Mouse (Mus musculus) heart, embryonic 16.5 days (tissue): Measurements from ENCODE around the gene Fam76a. TPM values are rescaled to one million over a fixed set of nuclear protein-coding genes. Genes with fewer than 3 reads are reported as not detected.

ENCODE experiments used
- ATAC-seq: fragments of 200-750 bp; cut with Nextera tagmentation; replicated peaks from 2 replicates; pipeline ENCODE4 v1.8.0; 2017; ENCODE audit warnings: moderate number of reproducible peaks; ENCODE audit not compliant: insufficient read depth, low FRiP score; ENCODE audit errors: extremely low read depth
- H3K27ac ChIP-seq: fragments of 300-500 bp; sonication (generic); 2 replicates; pipeline ENCODE4 v1.5.1; 2014; ENCODE audit warnings: mild to moderate bottlenecking, low read length, control low read depth, moderate library complexity
- H3K27me3 ChIP-seq: fragments of 300-500 bp; sonication (generic); 2 replicates; pipeline ENCODE4 v1.6.1; 2014; ENCODE audit warnings: low read length, mixed read lengths; ENCODE audit not compliant: control insufficient read depth, insufficient read depth
- H3K36me3 ChIP-seq: fragments of 300-500 bp; sonication (generic); 2 replicates; pipeline ENCODE4 v1.6.1; 2014; ENCODE audit not compliant: control insufficient read depth, insufficient read depth
- H3K4me1 ChIP-seq: fragments of 300-500 bp; sonication (generic); 2 replicates; pipeline ENCODE4 v1.6.1; 2014; ENCODE audit warnings: low read length, mixed read lengths; ENCODE audit not compliant: control insufficient read depth, insufficient read depth
- H3K4me2 ChIP-seq: fragments of 300-500 bp; sonication (generic); 2 replicates; pipeline ENCODE4 v1.6.1; 2014; ENCODE audit warnings: low read depth, mild to moderate bottlenecking, control low read depth, low read length
- H3K4me3 ChIP-seq: fragments of 300-500 bp; sonication (generic); 2 replicates; pipeline ENCODE4 v1.5.1; 2014; ENCODE audit warnings: mild to moderate bottlenecking, control low read depth, low read length
- H3K9ac ChIP-seq: fragments of 300-500 bp; sonication (generic); 2 replicates; pipeline ENCODE4 v1.6.1; 2014; ENCODE audit warnings: low read length, control low read depth
- H3K9me3 ChIP-seq: fragments of 300-500 bp; sonication (generic); replicated peaks from 2 replicates; pipeline ENCODE4 v1.6.1; 2016; ENCODE audit warnings: low read length; ENCODE audit not compliant: control insufficient read depth
- WGBS: fragments of 180-500 bp; shearing (Covaris S2); extraction: QIAGEN DNeasy Blood & Tissue Kit; methylation state at CpG from one replicate; pipeline ENCODE4 v1.1.7; 2014; 5-methylcytosine and 5-hydroxymethylcytosine counted together
- polyA plus RNA-seq: library from polyadenylated mRNA; unstranded; fragments of >200 nt; fragmentation: Nextera tagmentation; extraction: Ambion mirVana; gene quantifications from 2 replicates; pipeline ENCODE4 v1.2.1, GENCODE M21; 2015

Fam76a gene
- polyA plus RNA-seq, 1 experiment from 2014 or later = 41.5 TPM

DNA sequence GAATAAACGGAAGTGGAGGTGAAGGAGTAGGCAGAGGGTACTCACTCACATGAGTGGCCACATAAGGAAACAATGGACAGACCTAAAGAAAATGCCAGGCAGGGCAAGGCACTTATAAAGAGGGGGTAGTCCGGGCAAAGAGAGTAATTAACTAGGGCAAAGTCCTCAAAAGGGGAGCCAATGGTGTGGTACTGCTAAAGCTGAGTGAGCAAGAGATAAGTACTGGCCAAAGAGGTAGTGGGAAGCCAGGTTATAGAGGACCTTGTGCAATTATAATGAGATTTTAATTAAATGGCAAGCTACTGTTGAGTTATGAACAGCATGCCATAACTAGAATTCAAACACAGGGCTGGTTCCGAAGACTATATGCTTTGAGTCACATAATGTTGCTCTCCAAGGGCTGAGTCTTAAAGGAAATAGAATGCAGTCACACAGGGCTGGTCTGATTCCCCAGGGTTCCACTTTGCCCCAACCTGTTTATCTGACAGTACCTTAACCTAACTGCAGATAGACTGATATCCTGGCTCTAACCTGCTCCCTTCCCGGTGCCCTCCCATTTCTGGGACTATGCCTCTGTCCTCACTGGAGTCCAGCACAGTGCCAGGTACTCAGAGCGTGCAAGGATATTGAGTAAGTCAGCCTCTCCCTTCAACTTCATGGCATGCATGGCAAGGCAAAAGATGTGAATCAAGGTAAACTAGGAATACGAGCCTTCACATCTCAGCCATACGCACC is 47.8 kb downstream of the Fam76a start:
- Histone ChIP-seq H3K4me2 (no peak overlapping the region), H3K27me3 (no peaks in the 10 kb centered on the region), H3K27ac (peak overlapping the region; percentile 57; the same call in 1 of the 2 replicates), H3K9me3 (no peaks in the 10 kb centered on the region), H3K4me3 (no peak overlapping the region), H3K36me3 (peaks cover 16% of the 10 kb centered on the region), H3K4me1 (peaks cover 21% of the 10 kb centered on the region), H3K9ac (no peak overlapping the region)
- ATAC-seq = no peak
- 78% methylated on average over 7 of the region's 7 CpGs for WGBS

DNA sequence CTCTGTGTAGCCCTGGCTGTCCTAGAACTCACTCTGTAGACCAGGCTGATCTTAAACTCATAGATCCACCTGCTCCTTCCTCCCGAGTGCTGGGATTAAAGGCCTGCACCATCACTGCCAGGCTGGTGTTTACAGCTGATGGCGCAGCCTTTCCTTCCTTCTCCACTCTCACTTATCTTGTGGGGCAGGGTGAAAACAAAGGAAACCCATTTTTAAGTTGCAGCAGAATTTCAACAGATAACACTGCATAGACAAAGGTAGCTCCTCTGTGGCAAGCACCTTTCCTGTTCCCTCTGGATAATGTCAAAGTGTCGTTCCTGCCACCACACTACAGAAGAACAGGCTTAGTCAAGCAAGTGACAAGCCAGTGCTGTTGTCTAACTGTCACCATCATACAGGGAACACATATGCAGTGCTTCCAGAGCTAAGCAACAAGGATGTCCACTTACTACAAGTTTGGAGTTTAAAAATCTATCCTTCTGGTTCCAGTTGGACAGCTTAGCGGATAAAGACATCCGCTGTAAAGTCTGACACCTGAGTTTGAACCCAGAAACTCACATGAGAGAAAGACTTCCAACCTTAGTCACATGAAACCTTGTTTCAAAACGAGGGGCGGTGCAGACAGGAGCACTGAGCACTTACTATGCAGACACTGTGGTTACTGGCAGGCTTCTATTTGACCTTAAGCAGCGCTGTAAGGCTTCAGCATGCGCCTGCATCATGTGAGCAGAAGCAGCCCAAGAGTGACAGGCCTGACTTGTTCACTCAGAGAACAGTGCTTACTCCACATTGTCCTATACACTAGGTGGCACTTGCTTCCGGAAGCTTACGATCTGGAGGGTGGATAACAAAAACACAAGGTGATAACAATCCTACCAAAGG is 48.6 kb downstream of the Fam76a start:
- peak overlapping the region; percentile 57 for H3K27ac ChIP-seq
- H3K4me3 ChIP-seq = no peak overlapping the region
- WGBS = 49% methylated on average over 11 of the region's 11 CpGs
- H3K27me3 ChIP-seq = no peaks in the 10 kb centered on the region
- H3K36me3 ChIP-seq = peaks cover 20% of the 10 kb centered on the region
- H3K9me3 ChIP-seq = no peaks in the 10 kb centered on the region
- no peak overlapping the region for H3K4me2 ChIP-seq
- no peak overlapping the region for H3K9ac ChIP-seq
- peak; percentile 69; the same call in 1 of the 2 replicates for ATAC-seq
- H3K4me1 ChIP-seq = peaks cover 21% of the 10 kb centered on the region

- Histone ChIP-seq H3K4me2 (no peak overlapping the region), H3K4me1 (peaks cover 21% of the 10 kb centered on the region), H3K36me3 (peaks cover 43% of the 10 kb centered on the region), H3K9ac (no peak overlapping the region), H3K4me3 (no peak overlapping the region), H3K27me3 (no peaks in the 10 kb centered on the region), H3K9me3 (no peaks in the 10 kb centered on the region), H3K27ac (no peak overlapping the region)
- no peak for ATAC-seq
- WGBS = 88% methylated on average over 3 of the region's 3 CpGs
Measured at GRCm38 (mm10) chr4:132871116-132871515, 51.2 kb downstream of the Fam76a start.

- Histone ChIP-seq H3K36me3 (peaks cover 47% of the 10 kb centered on the region), H3K4me2 (no peak overlapping the region), H3K9me3 (no peaks in the 10 kb centered on the region), H3K27ac (no peak overlapping the region), H3K4me3 (no peak overlapping the region), H3K4me1 (peaks cover 3% of the 10 kb centered on the region; the same call in 1 of the 2 replicates), H3K27me3 (no peaks in the 10 kb centered on the region), H3K9ac (no peak overlapping the region)
- WGBS = 90% methylated on average over 2 of the region's 2 CpGs
- no peak for ATAC-seq
Measured at GRCm38 (mm10) chr4:132864856-132865255, 57.5 kb downstream of the Fam76a start.

- Histone ChIP-seq H3K27ac (no peak overlapping the region), H3K4me1 (no peaks in the 10 kb centered on the region), H3K9me3 (no peaks in the 10 kb centered on the region), H3K4me3 (no peak overlapping the region), H3K36me3 (peaks cover 45% of the 10 kb centered on the region), H3K4me2 (no peak overlapping the region), H3K9ac (no peak overlapping the region), H3K27me3 (no peaks in the 10 kb centered on the region)
- WGBS = 90% methylated on average over 13 of the region's 13 CpGs
- no peak for ATAC-seq
Measured at GRCm38 (mm10) chr4:132863012-132863411, 59.3 kb downstream of the Fam76a start.

GRCm38 (mm10) chr4:132860880-132861279 is 61.5 kb downstream of the Fam76a start:
- Histone ChIP-seq H3K9ac (no peak overlapping the region), H3K9me3 (no peaks in the 10 kb centered on the region), H3K4me2 (no peak overlapping the region), H3K36me3 (peaks cover 49% of the 10 kb centered on the region), H3K4me1 (no peaks in the 10 kb centered on the region), H3K27ac (no peak overlapping the region), H3K27me3 (no peaks in the 10 kb centered on the region), H3K4me3 (no peak overlapping the region)
- 83% methylated on average over 1 of the region's 1 CpGs for WGBS
- ATAC-seq = no peak

Other genes with a start within 250 kb of the Fam76a start
- 2.8 and 2.9 TPM in 2 replicates for gene Xkr8, start 190.0 kb downstream of the Fam76a start, polyA plus RNA-seq
- 3.9 and 5.1 TPM in 2 replicates for gene Smpdl3b, start 165.3 kb downstream of the Fam76a start, polyA plus RNA-seq
- gene Rpa2, start 154.2 kb downstream of the Fam76a start, polyA plus RNA-seq = 68.6 and 72.8 TPM in 2 replicates
- 1.2 and 1.9 TPM in 2 replicates for gene Themis2, start 126.2 kb downstream of the Fam76a start, polyA plus RNA-seq
- gene Ppp1r8, start 79.4 kb downstream of the Fam76a start, polyA plus RNA-seq = 37.1 and 42.9 TPM in 2 replicates
- 53.5 and 56.9 TPM in 2 replicates for gene Stx12, start 38.0 kb downstream of the Fam76a start, polyA plus RNA-seq
- 0.70 and 1.4 TPM in 2 replicates for gene Fgr, start 51.5 kb upstream of the Fam76a start, polyA plus RNA-seq
- gene Ahdc1, start 88.7 kb upstream of the Fam76a start, polyA plus RNA-seq = 7.1 and 7.2 TPM in 2 replicates
- gene Wasf2, start 207.9 kb upstream of the Fam76a start, polyA plus RNA-seq = 45.0 and 66.3 TPM in 2 replicates